Mouse (Mus musculus): Measurements from ENCODE around the gene Wnt3a. TPM values are rescaled to one million over a fixed set of nuclear protein-coding genes. Genes with fewer than 3 reads are reported as not detected.

The Wnt3a gene
- polyA plus RNA-seq (2016; fragmentation: Nextera tagmentation; extraction: Ambion mirVana): 0.77 and 1.7 TPM in 2 replicates

DNA sequence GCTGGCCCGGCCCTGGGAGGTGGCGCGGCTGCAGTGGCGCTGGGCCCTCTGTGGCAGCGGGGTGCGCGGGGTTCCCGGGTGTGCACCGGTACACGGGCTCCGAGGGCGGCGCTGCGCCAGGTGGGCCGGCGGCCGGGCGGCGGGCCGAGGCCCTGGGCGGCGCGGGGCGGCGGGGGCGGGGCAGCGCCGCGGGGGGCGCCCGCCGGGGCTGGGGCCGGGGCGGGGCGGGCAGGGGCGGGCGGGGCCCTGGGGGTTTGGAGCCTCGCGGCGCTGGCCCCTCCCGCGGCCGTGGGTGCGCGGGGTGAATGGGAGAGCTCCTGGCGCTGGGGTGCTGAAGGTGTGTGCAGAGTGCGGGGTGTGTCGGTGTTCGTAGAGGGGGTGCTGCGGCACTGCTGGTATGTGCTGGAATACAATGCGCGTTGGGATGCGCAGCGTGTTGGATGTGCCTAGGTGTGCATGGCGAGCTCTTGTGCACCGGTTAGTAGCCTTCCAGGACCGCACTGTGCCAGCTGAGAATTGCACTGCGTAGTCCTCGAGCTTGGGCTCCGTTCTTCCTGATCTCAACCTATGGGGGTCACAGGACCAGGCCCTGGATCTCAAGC, at the start of gene Wnt3a:
Gene Wnt3a, minus strand, starts transcription at position 51 of the 602 bp plus-strand sequence.
- Histone ChIP-seq H3K9me3 (no peaks in the 10 kb centered on the region), H3K27me3 (replicated peaks; ENCODE audit: low read depth, poor library complexity, severe bottlenecking) (peaks cover 96% of the 10 kb centered on the region), H3K27ac (replicated peaks) (no peak within 1 kb of the TSS), H3K4me1 (peaks cover 25% of the 10 kb centered on the region), H3K4me3 (peak within 1 kb of the TSS; percentile 51), H3K36me3 (replicated peaks) (no peaks in the 10 kb centered on the region)
- WGBS: 2% methylated on average over 55 of the region's 60 CpGs
- no peak for DNase-seq (ENCODE audit: low spot score)

DNA sequence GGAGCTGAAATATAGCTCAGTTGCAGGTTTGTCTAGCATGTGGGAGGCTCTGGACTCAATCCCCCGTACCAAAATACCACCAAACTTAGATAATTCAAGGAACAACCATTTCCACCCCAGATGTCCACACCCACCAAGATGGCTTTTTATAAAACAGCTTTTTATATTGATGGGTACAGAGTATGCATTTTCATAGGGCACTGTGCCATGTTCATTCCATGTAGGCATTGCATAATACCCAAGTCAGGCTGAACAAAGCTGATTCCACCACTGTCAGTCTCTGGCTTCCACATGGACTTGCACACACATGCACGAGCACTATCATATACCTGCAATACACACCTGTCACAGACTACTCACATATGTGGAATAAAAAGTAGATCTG, 48.2 kb upstream of the Wnt3a start:
- no peaks in the 10 kb centered on the region for H3K9me3 ChIP-seq
- 89% methylated on average over 2 of the region's 2 CpGs for WGBS
- DNase-seq (ENCODE audit: low spot score): no peak
- H3K36me3 ChIP-seq (replicated peaks): no peaks in the 10 kb centered on the region
- no peak overlapping the region for H3K4me3 ChIP-seq
- H3K4me1 ChIP-seq: peaks cover 25% of the 10 kb centered on the region
- H3K27me3 ChIP-seq (replicated peaks; ENCODE audit: low read depth, poor library complexity, severe bottlenecking): no peaks in the 10 kb centered on the region
- H3K27ac ChIP-seq (replicated peaks): no peak overlapping the region

DNA sequence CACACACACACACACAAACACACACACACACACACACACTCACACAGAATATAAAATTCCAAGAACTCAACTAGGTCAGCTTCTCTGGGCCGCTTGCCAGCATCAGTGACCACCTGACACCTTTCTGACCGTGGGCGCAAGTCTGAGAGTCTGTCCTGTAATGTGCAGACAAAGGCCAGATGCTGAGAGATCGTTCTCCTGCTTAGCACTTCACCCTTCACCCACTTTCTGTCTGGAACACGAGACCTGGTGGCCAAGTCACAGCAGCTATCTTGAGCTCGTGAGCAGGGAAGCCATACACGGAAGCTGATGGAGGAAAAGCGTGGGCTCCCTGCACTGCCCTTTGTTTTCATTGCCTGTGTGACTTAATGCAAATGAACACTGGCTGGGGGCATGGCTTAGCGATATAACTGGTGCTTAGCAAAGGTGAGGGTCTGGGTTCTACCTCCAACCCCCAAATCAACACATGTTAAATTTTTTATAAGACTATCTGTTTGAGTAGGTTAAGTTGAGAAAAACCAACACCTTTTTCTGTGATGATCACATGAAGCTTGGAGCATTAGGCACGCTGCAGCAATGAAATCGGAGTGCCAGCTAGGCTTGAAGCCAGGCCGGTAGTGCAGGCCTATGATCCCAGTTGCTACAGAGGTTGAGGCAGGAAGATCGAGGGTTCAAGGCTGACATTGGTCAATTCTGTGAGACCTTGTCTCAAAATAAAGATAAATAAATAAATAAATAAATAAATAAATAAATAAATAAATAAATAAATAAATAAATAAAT, 47.6 kb upstream of the Wnt3a start:
- no peaks in the 10 kb centered on the region for H3K9me3 ChIP-seq
- peaks cover 28% of the 10 kb centered on the region for H3K4me1 ChIP-seq
- H3K27me3 ChIP-seq (replicated peaks; ENCODE audit: low read depth, poor library complexity, severe bottlenecking): no peaks in the 10 kb centered on the region
- no peak overlapping the region for H3K27ac ChIP-seq (replicated peaks)
- no peak overlapping the region for H3K4me3 ChIP-seq
- 76% methylated on average over 13 of the region's 13 CpGs for WGBS
- H3K36me3 ChIP-seq (replicated peaks): no peaks in the 10 kb centered on the region
- DNase-seq (ENCODE audit: low spot score): no peak

DNA sequence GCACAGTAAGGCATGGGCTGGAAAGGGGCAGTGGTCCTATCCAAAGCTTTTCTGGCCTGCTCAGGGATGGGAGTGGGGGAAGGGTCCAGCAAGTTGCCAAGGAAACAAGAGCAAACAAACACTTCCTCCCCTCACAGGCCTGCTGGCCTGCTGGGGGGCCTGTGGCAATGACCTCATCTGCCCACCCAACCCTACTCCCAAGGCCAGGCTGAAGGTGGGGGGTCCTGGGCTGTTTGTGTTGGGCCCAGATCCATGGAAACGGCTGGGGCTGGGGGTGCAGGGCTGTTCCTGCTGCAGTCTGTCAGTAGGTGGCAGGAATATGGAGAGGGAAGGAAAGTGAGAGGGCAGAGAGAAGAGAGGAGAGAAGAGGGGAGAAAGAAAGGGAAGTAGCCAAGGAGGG, 45.8 kb upstream of the Wnt3a start:
- WGBS: 19% methylated on average over 1 of the region's 1 CpGs
- no peaks in the 10 kb centered on the region for H3K36me3 ChIP-seq (replicated peaks)
- H3K27me3 ChIP-seq (replicated peaks; ENCODE audit: low read depth, poor library complexity, severe bottlenecking): peaks cover 15% of the 10 kb centered on the region
- no peak overlapping the region for H3K4me3 ChIP-seq
- H3K9me3 ChIP-seq: no peaks in the 10 kb centered on the region
- DNase-seq (ENCODE audit: low spot score): peak; percentile 72
- H3K27ac ChIP-seq (replicated peaks): peak overlapping the region; percentile 35
- peaks cover 37% of the 10 kb centered on the region for H3K4me1 ChIP-seq

DNA sequence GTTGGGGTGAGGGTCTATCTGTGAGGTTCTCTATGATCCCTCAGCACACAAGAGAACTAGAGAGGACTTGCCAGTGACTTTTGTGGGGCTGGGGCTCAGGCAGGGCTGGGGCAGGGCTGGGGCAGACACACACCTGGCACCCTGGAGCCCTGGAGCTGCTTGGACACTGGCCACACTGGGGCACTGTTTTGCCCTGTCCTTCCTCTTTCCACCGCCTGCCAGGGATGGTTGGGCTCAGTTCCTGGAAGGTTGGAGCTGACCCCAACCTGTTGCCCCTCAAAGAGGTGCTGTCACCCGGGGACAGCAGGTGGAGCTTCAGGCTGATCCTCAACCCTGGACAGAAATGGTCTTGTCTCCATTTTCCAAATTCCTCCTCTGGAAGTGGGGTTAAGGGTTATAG, 45.4 kb upstream of the Wnt3a start:
- WGBS: 48% methylated on average over 2 of the region's 2 CpGs

DNA sequence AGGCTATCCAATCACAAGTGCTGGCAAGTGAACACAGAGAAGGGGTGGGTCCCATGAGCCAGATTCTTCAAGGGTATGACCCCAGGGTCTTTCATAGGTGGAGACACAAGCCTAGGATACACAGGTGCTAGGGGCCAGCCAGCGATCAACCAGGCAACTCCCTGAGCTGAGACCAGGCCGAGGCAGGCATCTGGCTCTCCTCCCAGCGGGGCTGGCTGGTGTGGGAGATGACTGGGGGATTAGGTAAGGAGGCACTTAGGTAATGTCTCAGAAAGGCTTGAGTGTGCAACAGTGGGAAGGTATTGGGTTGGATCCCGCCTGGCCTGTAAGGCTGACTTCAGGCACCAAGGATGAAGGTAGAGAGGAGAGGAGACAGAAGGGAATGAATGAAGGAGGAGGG, 44.6 kb upstream of the Wnt3a start:
- WGBS: 85% methylated on average over 4 of the region's 4 CpGs
- Histone ChIP-seq H3K27me3 (replicated peaks; ENCODE audit: low read depth, poor library complexity, severe bottlenecking) (peaks cover 27% of the 10 kb centered on the region), H3K9me3 (no peaks in the 10 kb centered on the region), H3K4me3 (no peak overlapping the region), H3K27ac (replicated peaks) (peak overlapping the region; percentile 40; the same call in 1 of the 2 replicates), H3K4me1 (peaks cover 49% of the 10 kb centered on the region), H3K36me3 (replicated peaks) (no peaks in the 10 kb centered on the region)
- no peak for DNase-seq (ENCODE audit: low spot score)

More for the DNA sequence above, 45.4 kb upstream of the Wnt3a start:
- Histone ChIP-seq H3K27me3 (replicated peaks; ENCODE audit: low read depth, poor library complexity, severe bottlenecking) (peaks cover 19% of the 10 kb centered on the region), H3K36me3 (replicated peaks) (no peaks in the 10 kb centered on the region), H3K4me3 (no peak overlapping the region), H3K27ac (replicated peaks) (peak overlapping the region; percentile 35), H3K4me1 (peaks cover 41% of the 10 kb centered on the region), H3K9me3 (no peaks in the 10 kb centered on the region)
- DNase-seq (ENCODE audit: low spot score): no peak

DNA sequence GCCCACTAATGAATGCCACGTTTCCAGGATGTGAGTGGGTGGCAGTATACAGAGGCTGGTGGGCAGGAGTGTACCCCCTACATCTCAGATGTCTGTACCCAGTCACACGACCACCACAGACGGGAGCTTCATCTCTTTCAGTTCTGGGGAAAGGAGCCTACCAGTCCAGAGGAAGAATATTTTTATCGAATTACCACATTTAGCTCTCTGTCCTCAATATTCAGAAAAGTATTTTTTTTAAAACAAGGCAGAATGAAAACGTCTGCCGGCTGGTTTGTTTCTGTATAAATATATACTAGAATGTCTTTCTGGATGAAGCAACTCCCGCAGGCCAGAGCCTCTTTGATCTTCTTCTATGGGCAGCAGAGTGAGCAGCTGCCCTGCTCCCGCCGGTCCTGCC, 42.4 kb upstream of the Wnt3a start:
- Histone ChIP-seq H3K4me1 (peaks cover 66% of the 10 kb centered on the region), H3K4me3 (no peak overlapping the region), H3K9me3 (no peaks in the 10 kb centered on the region), H3K27ac (replicated peaks) (no peak overlapping the region), H3K27me3 (replicated peaks; ENCODE audit: low read depth, poor library complexity, severe bottlenecking) (peaks cover 40% of the 10 kb centered on the region), H3K36me3 (replicated peaks) (no peaks in the 10 kb centered on the region)
- no peak for DNase-seq (ENCODE audit: low spot score)
- WGBS: 56% methylated on average over 9 of the region's 9 CpGs

DNA sequence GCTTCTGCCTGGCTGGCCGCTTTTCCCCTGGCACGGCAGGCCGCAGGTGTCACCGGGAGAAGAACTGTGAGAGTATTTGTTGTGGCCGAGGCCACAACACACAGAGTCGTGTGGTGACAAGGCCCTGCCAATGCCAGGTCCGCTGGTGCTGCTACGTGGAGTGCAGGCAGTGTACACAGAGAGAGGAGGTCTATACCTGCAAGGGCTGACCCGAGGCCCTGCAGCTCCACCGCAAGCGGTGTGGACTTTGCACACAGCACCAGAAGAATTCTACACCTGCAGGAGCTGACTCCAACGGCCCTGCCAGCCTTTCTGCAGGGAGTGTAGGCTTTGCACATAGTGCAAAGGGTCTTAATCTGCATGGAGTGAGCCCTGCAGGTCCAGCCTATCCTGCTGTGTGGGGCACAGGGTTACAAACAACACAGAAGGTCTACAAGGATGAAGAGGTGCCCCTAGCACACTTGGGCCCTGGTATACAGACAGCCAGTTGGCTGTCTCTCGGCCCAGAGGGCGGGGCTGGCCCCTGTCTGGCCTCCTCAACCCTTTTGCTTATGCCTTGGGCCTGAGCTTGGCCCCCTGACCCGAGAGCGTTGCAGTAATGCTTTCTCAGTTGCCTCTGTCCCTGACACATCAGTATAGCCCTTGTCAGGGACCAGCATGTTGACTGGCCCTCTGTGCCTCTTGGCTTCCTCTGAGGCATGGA, 40.8 kb upstream of the Wnt3a start:
- 82% methylated on average over 16 of the region's 16 CpGs for WGBS
- Histone ChIP-seq H3K27me3 (replicated peaks; ENCODE audit: low read depth, poor library complexity, severe bottlenecking) (peaks cover 40% of the 10 kb centered on the region), H3K4me1 (peaks cover 58% of the 10 kb centered on the region), H3K9me3 (no peaks in the 10 kb centered on the region), H3K27ac (replicated peaks) (no peak overlapping the region), H3K36me3 (replicated peaks) (no peaks in the 10 kb centered on the region), H3K4me3 (no peak overlapping the region)
- no peak for DNase-seq (ENCODE audit: low spot score)

DNA sequence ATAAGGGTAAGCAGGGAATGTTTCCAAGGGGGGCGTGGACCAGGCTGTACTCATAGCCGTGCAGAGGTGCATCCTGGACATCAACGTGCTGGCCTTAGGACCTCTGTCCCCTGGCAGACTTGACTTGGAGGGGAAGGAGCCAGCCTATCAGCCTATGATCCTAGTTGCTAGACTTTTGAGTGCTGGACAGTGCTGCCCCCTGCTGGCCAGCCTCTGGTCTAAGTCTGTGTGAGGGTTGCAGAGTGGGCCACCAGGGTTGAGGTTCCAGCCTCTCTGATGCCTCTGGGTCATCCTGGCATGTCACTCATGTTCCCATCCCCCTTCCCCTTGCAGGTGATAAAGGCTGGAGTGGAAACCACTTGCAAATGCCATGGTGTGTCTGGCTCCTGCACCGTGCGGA, 40.0 kb upstream of the Wnt3a start:
- no peak overlapping the region for H3K4me3 ChIP-seq
- H3K4me1 ChIP-seq: peaks cover 50% of the 10 kb centered on the region
- H3K9me3 ChIP-seq: no peaks in the 10 kb centered on the region
- WGBS: 42% methylated on average over 5 of the region's 5 CpGs
- H3K36me3 ChIP-seq (replicated peaks): no peaks in the 10 kb centered on the region
- H3K27ac ChIP-seq (replicated peaks): no peak overlapping the region
- peaks cover 40% of the 10 kb centered on the region for H3K27me3 ChIP-seq (replicated peaks; ENCODE audit: low read depth, poor library complexity, severe bottlenecking)
- DNase-seq (ENCODE audit: low spot score): peak; percentile 84

DNA sequence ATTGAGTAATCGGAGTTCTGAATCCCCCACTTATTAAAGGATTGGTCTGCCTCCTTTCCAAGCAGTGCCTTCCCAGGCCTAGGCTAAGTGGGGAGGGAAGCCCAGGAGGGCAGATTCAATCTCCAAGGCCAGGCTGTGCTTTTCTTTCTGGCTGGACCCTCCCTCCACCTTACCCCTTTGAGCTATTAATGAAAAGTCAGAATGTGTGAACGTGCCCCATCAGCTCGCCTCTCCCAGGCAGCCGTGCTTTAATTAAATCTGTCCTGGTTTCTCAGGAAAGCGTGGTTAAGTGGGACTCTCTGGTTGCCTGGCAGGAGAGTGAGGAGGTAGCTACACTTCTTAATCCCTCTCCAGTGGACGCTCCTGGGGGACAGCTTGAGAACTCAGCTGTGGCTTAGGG, 39.1 kb upstream of the Wnt3a start:
- Histone ChIP-seq H3K27me3 (replicated peaks; ENCODE audit: low read depth, poor library complexity, severe bottlenecking) (peaks cover 40% of the 10 kb centered on the region), H3K36me3 (replicated peaks) (no peaks in the 10 kb centered on the region), H3K9me3 (no peaks in the 10 kb centered on the region), H3K4me3 (no peak overlapping the region), H3K4me1 (peaks cover 49% of the 10 kb centered on the region), H3K27ac (replicated peaks) (peak overlapping the region; percentile 69)
- DNase-seq (ENCODE audit: low spot score): no peak
- 11% methylated on average over 6 of the region's 6 CpGs for WGBS

DNA sequence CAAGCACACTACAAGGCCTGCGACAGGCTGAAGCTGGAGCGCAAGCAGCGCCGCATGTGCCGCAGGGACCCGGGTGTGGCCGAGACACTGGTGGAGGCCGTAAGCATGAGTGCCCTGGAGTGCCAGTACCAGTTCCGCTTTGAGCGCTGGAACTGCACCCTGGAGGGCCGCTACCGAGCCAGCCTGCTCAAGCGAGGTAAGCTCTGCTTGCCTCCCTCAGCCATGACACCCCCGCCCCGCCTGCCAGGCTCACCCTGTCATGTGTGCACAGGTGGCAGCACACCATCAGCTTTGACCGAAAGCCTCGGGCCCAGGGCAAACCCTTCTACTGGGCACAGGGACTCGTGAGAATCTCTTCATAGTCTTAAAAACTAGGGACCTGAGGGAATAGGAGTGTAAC, 37.1 kb upstream of the Wnt3a start:
- H3K27me3 ChIP-seq (replicated peaks; ENCODE audit: low read depth, poor library complexity, severe bottlenecking): peaks cover 38% of the 10 kb centered on the region
- no peaks in the 10 kb centered on the region for H3K36me3 ChIP-seq (replicated peaks)
- WGBS: 89% methylated on average over 18 of the region's 18 CpGs
- no peak overlapping the region for H3K4me3 ChIP-seq
- no peaks in the 10 kb centered on the region for H3K9me3 ChIP-seq
- H3K4me1 ChIP-seq: peaks cover 40% of the 10 kb centered on the region
- DNase-seq (ENCODE audit: low spot score): no peak
- H3K27ac ChIP-seq (replicated peaks): no peak overlapping the region; the same call in 1 of the 2 replicates

DNA sequence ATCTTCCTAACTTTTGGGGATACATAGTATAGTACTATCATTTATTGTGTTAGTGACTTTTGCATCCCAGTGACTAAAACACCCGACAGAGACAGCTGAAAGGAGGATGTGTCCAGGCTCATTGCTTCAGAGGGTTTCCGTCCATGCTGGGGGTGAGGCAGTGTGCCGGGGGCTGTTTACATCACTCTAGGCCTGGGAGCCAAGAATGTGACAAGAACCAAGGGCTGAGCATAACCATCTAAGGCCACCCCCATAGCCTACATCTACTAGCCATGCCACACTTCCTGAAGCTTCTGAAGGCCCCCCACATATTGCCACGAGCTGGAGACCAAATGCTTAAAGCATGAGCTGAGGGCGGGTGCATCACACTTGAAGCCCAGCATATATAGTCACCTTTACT, 34.2 kb upstream of the Wnt3a start:
- no peaks in the 10 kb centered on the region for H3K9me3 ChIP-seq
- H3K4me1 ChIP-seq: peaks cover 19% of the 10 kb centered on the region
- peaks cover 13% of the 10 kb centered on the region for H3K27me3 ChIP-seq (replicated peaks; ENCODE audit: low read depth, poor library complexity, severe bottlenecking)
- no peak for DNase-seq (ENCODE audit: low spot score)
- H3K4me3 ChIP-seq: no peak overlapping the region
- 78% methylated on average over 5 of the region's 5 CpGs for WGBS
- no peak overlapping the region for H3K27ac ChIP-seq (replicated peaks)
- H3K36me3 ChIP-seq (replicated peaks): no peaks in the 10 kb centered on the region
